Mouse (Mus musculus) stomach, postnatal 0 days (tissue): ENCODE data around the gene Slc22a8. TPM values are rescaled to one million over a fixed set of nuclear protein-coding genes. Genes with fewer than 3 reads are reported as not detected.

Source experiments
- ATAC-seq: fragments of 200-750 bp; cut with Nextera tagmentation; 2 replicates; pipeline ENCODE4 v1.8.0; 2017; ENCODE audit not compliant: low FRiP score, low TSS enrichment
- DNase-seq: peaks from one replicate; pipeline ENCODE4 v3.0.0-alpha.2; 2016; ENCODE audit warnings: low spot score
- H3K27ac ChIP-seq: fragments of 300-500 bp; sonication (generic); replicated peaks from 2 replicates; pipeline ENCODE4 v1.5.1; 2014; ENCODE audit warnings: mild to moderate bottlenecking, control low read depth
- H3K27me3 ChIP-seq: fragments of 300-500 bp; sonication (generic); 2 replicates; pipeline ENCODE4 v1.6.1; 2014; ENCODE audit warnings: low read length; ENCODE audit not compliant: control insufficient read depth, insufficient read depth
- H3K36me3 ChIP-seq: fragments of 300-500 bp; sonication (generic); 2 replicates; pipeline ENCODE4 v1.6.1; 2014; ENCODE audit warnings: low read length, mixed read lengths; ENCODE audit not compliant: control insufficient read depth, insufficient read depth
- H3K4me1 ChIP-seq: fragments of 300-500 bp; sonication (generic); replicated peaks from 2 replicates; pipeline ENCODE4 v1.6.1; 2014; ENCODE audit warnings: antibody characterized with exemption; ENCODE audit not compliant: control insufficient read depth, insufficient read depth
- H3K4me2 ChIP-seq: fragments of 300-500 bp; sonication (generic); replicated peaks from 2 replicates; pipeline ENCODE4 v1.6.1; 2014; ENCODE audit warnings: low read depth, mild to moderate bottlenecking, control low read depth, moderate library complexity
- H3K4me3 ChIP-seq: fragments of 300-500 bp; sonication (generic); 2 replicates; pipeline ENCODE4 v1.5.1; 2014; ENCODE audit warnings: low read depth, low read length, control low read depth
- H3K9ac ChIP-seq: fragments of 300-500 bp; sonication (generic); 2 replicates; pipeline ENCODE4 v1.6.1; 2014; ENCODE audit warnings: mild to moderate bottlenecking, low read length, control low read depth, mixed read lengths
- H3K9me3 ChIP-seq: fragments of 300-500 bp; sonication (generic); 2 replicates; pipeline ENCODE4 v1.6.1; 2016; ENCODE audit warnings: low read length; ENCODE audit not compliant: control insufficient read depth
- CTCF ChIP-seq: IDR thresholded peaks from 2 replicates; pipeline ENCODE4 v1.5.1; 2016; ENCODE audit warnings: antibody characterized with exemption, low read depth, mild to moderate bottlenecking, moderate library complexity
- EP300 ChIP-seq: optimal IDR thresholded peaks from 2 replicates; pipeline ENCODE3; 2016; ENCODE audit warnings: antibody characterized with exemption
- WGBS: fragments of 180-500 bp; shearing (Covaris S2); extraction: QIAGEN DNeasy Blood & Tissue Kit; methylation state at CpG from one replicate; pipeline ENCODE4 v1.1.7; 2014; 5-methylcytosine and 5-hydroxymethylcytosine counted together
- polyA plus RNA-seq: library from polyadenylated mRNA; unstranded; fragments of >200 nt; fragmentation: Nextera tagmentation; extraction: Ambion mirVana; gene quantifications from 2 replicates; pipeline ENCODE4 v1.2.1, GENCODE M21; 2015

Gene Slc22a8
- polyA plus RNA-seq, 1 experiment from 2014 or later: 0.06 TPM

GRCm38 (mm10) chr19:8614343-8614742 lies 23.3 kb downstream of the Slc22a8 start:
- Histone ChIP-seq H3K9me3 (no peaks in the 10 kb centered on the region), H3K4me3 (no peak overlapping the region), H3K4me1 (no peaks in the 10 kb centered on the region), H3K27ac (no peak overlapping the region), H3K27me3 (no peaks in the 10 kb centered on the region), H3K4me2 (no peak overlapping the region), H3K9ac (no peak overlapping the region), H3K36me3 (no peaks in the 10 kb centered on the region)
- TF ChIP-seq EP300: no peak
- no peak for TF ChIP-seq CTCF
- WGBS: 24% methylated on average over 2 of the region's 2 CpGs
- ATAC-seq (no peak), DNase-seq (no peak)

- H3K27me3 ChIP-seq: no peaks in the 10 kb centered on the region
- 47% methylated on average over 4 of the region's 4 CpGs for WGBS
- no peaks in the 10 kb centered on the region for H3K4me1 ChIP-seq
- H3K36me3 ChIP-seq: no peaks in the 10 kb centered on the region
- TF ChIP-seq EP300 (no peak), CTCF (no peak)
- no peaks in the 10 kb centered on the region for H3K9me3 ChIP-seq
- DNase-seq (no peak), ATAC-seq (no peak)
- no peak overlapping the region for H3K4me2 ChIP-seq
- H3K4me3 ChIP-seq: no peak overlapping the region
- no peak overlapping the region for H3K27ac ChIP-seq
- no peak overlapping the region for H3K9ac ChIP-seq
Measured at GRCm38 (mm10) chr19:8616314-8616713, 25.3 kb downstream of the Slc22a8 start.

- TF ChIP-seq CTCF (no peak), EP300 (no peak)
- no peaks in the 10 kb centered on the region for H3K27me3 ChIP-seq
Measured at GRCm38 (mm10) chr19:8617904-8618303, 26.9 kb downstream of the Slc22a8 start, which contains the start of gene Slc22a6. Gene Slc22a6 (plus strand): TSS chr19:8618039.

GRCm38 (mm10) chr19:8621098-8621497 lies 30.0 kb downstream of the Slc22a8 start:
- Histone ChIP-seq H3K9me3 (no peaks in the 10 kb centered on the region), H3K9ac (no peak overlapping the region), H3K4me1 (no peaks in the 10 kb centered on the region), H3K27me3 (no peaks in the 10 kb centered on the region), H3K4me2 (no peak overlapping the region), H3K4me3 (no peak overlapping the region), H3K27ac (no peak overlapping the region), H3K36me3 (no peaks in the 10 kb centered on the region)
- TF ChIP-seq EP300 (no peak), CTCF (no peak)
- no peak for ATAC-seq
- DNase-seq: no peak
- WGBS: 91% methylated on average over 7 of the region's 7 CpGs

More at GRCm38 (mm10) chr19:8617904-8618303, 26.9 kb downstream of the Slc22a8 start, which contains the start of gene Slc22a6:
- Histone ChIP-seq H3K4me2 (no peak within 1 kb of the TSS), H3K4me3 (no peak within 1 kb of the TSS), H3K27ac (no peak within 1 kb of the TSS), H3K36me3 (no peaks in the 10 kb centered on the region), H3K9ac (no peak within 1 kb of the TSS), H3K9me3 (no peaks in the 10 kb centered on the region), H3K4me1 (no peaks in the 10 kb centered on the region)
- 21% methylated on average over 7 of the region's 7 CpGs for WGBS
- no peak for DNase-seq
- no peak for ATAC-seq

- Histone ChIP-seq H3K36me3 (no peaks in the 10 kb centered on the region), H3K9me3 (no peaks in the 10 kb centered on the region), H3K27ac (no peak overlapping the region), H3K4me1 (no peaks in the 10 kb centered on the region), H3K4me3 (no peak overlapping the region), H3K4me2 (no peak overlapping the region), H3K27me3 (no peaks in the 10 kb centered on the region), H3K9ac (no peak overlapping the region)
- ATAC-seq: no peak
- WGBS: 73% methylated on average over 2 of the region's 2 CpGs
- DNase-seq: no peak
- TF ChIP-seq CTCF: no peak
- TF ChIP-seq EP300: no peak
Measured at GRCm38 (mm10) chr19:8630249-8630648, 39.2 kb downstream of the Slc22a8 start.

GRCm38 (mm10) chr19:8630826-8631225 lies 39.8 kb downstream of the Slc22a8 start:
- no peak overlapping the region for H3K4me2 ChIP-seq
- H3K4me1 ChIP-seq: no peaks in the 10 kb centered on the region
- H3K27ac ChIP-seq: no peak overlapping the region
- TF ChIP-seq CTCF (no peak), EP300 (no peak)
- no peak overlapping the region for H3K9ac ChIP-seq
- DNase-seq (no peak), ATAC-seq (no peak)
- H3K27me3 ChIP-seq: no peaks in the 10 kb centered on the region
- 54% methylated on average over 6 of the region's 6 CpGs for WGBS
- no peaks in the 10 kb centered on the region for H3K36me3 ChIP-seq
- H3K9me3 ChIP-seq: no peaks in the 10 kb centered on the region
- no peak overlapping the region for H3K4me3 ChIP-seq
